In the genomic region with DNA sequence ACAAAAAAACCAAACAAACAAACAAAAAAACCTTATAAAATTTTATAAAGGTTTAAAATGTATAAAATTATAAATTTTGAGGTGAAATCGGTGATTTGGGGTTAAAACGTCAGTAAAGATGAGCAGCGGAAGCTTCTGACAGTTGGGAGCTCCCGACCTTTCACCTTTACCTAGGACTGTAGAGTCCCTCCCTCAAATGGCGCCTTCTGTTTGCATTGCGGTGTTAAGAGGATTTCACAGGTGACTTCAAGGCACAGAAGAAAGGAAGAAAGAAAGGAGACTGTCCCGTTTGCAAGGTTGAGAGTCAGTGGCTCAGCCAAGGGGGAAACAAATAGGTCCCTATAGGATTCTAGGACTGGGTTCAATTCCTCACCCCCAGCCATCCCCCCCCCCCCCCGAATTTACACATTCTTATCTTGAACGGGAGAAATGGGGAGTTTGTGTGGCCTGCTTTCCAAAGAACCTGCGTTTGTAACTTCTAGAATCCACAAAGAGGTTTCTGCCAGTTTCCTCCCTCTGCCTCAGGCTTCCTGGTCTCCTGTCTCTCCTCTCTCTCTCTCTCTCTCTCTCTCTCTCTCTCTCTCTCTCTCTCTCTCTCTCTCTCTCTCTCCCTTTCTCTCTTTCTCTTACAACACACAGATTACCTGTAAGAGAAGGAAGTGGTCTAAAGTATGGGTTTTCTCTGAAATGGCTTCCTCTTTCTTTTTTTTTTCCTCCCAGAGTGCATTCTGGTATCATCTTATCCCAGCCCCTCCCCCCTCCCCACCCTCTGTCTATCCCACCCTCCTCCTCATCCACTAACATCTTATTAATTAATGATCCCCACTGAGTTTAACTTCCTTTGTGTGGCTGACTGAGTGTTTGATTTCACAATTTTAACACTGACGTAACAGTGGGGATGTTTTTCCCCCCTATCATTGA, we compare ENCODE assay signal across 11 mouse cellular contexts. TPM values are rescaled to one million over a fixed set of nuclear protein-coding genes. Genes with fewer than 3 reads are reported as not detected.
DNase-seq lines count a peak whose midpoint lies in the region; ATAC-seq and TF ChIP-seq lines count a peak whose summit lies in the region.
"Had no signal": no experiment of that assay in that cellular context is flagged by ENCODE, and none has a peak within 500 bp of the region (broad histone marks: within the 10 kb centered on the region; RNA-seq: fewer than 3 reads in every experiment).

No protein-coding gene starts in this region.

- peaks cover 51% of the 10 kb centered on the region for H3K4me1 ChIP-seq in kidney, embryonic 15.5 days
- H3K4me1 ChIP-seq in bone marrow macrophage, adult 2 months (ENCODE audit: control insufficient read depth, insufficient read depth, low read length): peaks cover 33% of the 10 kb centered on the region
- H3K4me1 ChIP-seq in liver, postnatal 0 days (ENCODE audit: insufficient read depth): peaks cover 42% of the 10 kb centered on the region
- peaks cover 10% of the 10 kb centered on the region for H3K4me1 ChIP-seq in midbrain, embryonic 11.5 days (ENCODE audit: control insufficient read depth, insufficient read depth, low read length)

- 0 out of 2 replicates have a peak overlapping the region, but pooled peaks have one; percentile 19 for H3K4me2 ChIP-seq in kidney, embryonic 15.5 days
- peak overlapping the region; percentile 60 for H3K4me2 ChIP-seq in liver, postnatal 0 days (ENCODE audit: low read depth, low read length)
- no peak overlapping the region for H3K4me2 ChIP-seq in midbrain, embryonic 11.5 days
- H3K4me2 ChIP-seq: forebrain, embryonic 12.5 days; midbrain, embryonic 13.5 days had no signal

- H3K9ac ChIP-seq in kidney, embryonic 15.5 days: no peak overlapping the region
- peak overlapping the region; percentile 49 for H3K9ac ChIP-seq in liver, postnatal 0 days (replicated peaks)
- no peak overlapping the region for H3K9ac ChIP-seq in midbrain, embryonic 11.5 days (ENCODE audit: low read length)
- H3K9ac ChIP-seq: forebrain, embryonic 12.5 days; midbrain, embryonic 13.5 days had no signal

- TF ChIP-seq EP300 in liver, postnatal 0 days (IDR thresholded peaks at IDR 0.05; ENCODE audit: low read depth): no peak

- H3K27ac ChIP-seq in kidney, embryonic 15.5 days: no peak overlapping the region
- peak overlapping the region; percentile 94 for H3K27ac ChIP-seq in bone marrow macrophage, adult 2 months (ENCODE audit: insufficient read depth, low read depth, low read length)
- peak overlapping the region; percentile 88 for H3K27ac ChIP-seq in liver, postnatal 0 days (ENCODE audit: low read depth)
- no peak overlapping the region for H3K27ac ChIP-seq in midbrain, embryonic 11.5 days (ENCODE audit: low read depth, low read length)
- H3K27ac ChIP-seq: forebrain, embryonic 12.5 days; midbrain, embryonic 13.5 days had no signal

- no peak for TF ChIP-seq POLR2A in bone marrow macrophage, adult 2 months (IDR thresholded peaks at IDR 0.05; ENCODE audit: borderline replicate concordance, low read depth, low read length)

- no peak for ATAC-seq in kidney, embryonic 15.5 days (replicated peaks; ENCODE audit: low FRiP score)
- peak; percentile 28 for ATAC-seq in CD4-positive, CD25-positive, alpha-beta regulatory T cell, adult 4 months
- no peak for ATAC-seq in liver, postnatal 0 days
- ATAC-seq in erythroid progenitor cell, adult 5-6 weeks (replicated peaks; ENCODE audit: low FRiP score, poor library complexity, severe bottlenecking): no peak
- ATAC-seq in midbrain, embryonic 11.5 days (ENCODE audit: low FRiP score): no peak
- ATAC-seq: hindbrain, embryonic 16.5 days; midbrain, embryonic 13.5 days had no signal

- no peaks in the 10 kb centered on the region for H3K9me3 ChIP-seq in kidney, embryonic 15.5 days (replicated peaks)
- H3K9me3 ChIP-seq in liver, postnatal 0 days (ENCODE audit: low read length): no peaks in the 10 kb centered on the region
- no peaks in the 10 kb centered on the region for H3K9me3 ChIP-seq in midbrain, embryonic 11.5 days (ENCODE audit: control insufficient read depth, low read length)
- H3K9me3 ChIP-seq: forebrain, embryonic 12.5 days; midbrain, embryonic 13.5 days had no signal

- no peak for DNase-seq in kidney, adult 8-10 months
- no peak for DNase-seq in liver, postnatal 0 days
- no peak for DNase-seq in cerebellum, postnatal 36 days
- DNase-seq in midbrain, embryonic 11.5 days (ENCODE audit: low spot score, missing footprints): no peak

- H3K27me3 ChIP-seq in kidney, embryonic 15.5 days: no peaks in the 10 kb centered on the region
- no peaks in the 10 kb centered on the region for H3K27me3 ChIP-seq in liver, postnatal 0 days (ENCODE audit: insufficient read depth, low read length)
- no peaks in the 10 kb centered on the region for H3K27me3 ChIP-seq in midbrain, embryonic 11.5 days (ENCODE audit: control insufficient read depth, insufficient read depth, low read length)

- 45% methylated on average over 11 of the region's 11 CpGs for WGBS in kidney, embryonic 15.5 days
- 41% methylated on average over 11 of the region's 11 CpGs for WGBS in liver, postnatal 0 days (ENCODE audit: insufficient replicate concordance)
- 51% methylated on average over 11 of the region's 11 CpGs for WGBS in midbrain, embryonic 11.5 days

- no peak overlapping the region for H3K4me3 ChIP-seq in kidney, embryonic 15.5 days (replicated peaks)
- H3K4me3 ChIP-seq in bone marrow macrophage, adult 2 months (ENCODE audit: insufficient read depth, low read length): no peak overlapping the region
- no peak overlapping the region for H3K4me3 ChIP-seq in liver, postnatal 0 days (ENCODE audit: low read depth, low read length)
- no peak overlapping the region for H3K4me3 ChIP-seq in midbrain, embryonic 11.5 days (ENCODE audit: low read depth, low read length)
- H3K4me3 ChIP-seq: forebrain, embryonic 12.5 days; midbrain, embryonic 13.5 days had no signal

- TF ChIP-seq CTCF in bone marrow macrophage, adult 2 months (IDR thresholded peaks at IDR 0.05; ENCODE audit: low read depth, low read length): no peak
- TF ChIP-seq CTCF in liver, postnatal 0 days (IDR thresholded peaks at IDR 0.05; ENCODE audit: low read depth): no peak

- H3K36me3 ChIP-seq in kidney, embryonic 15.5 days: no peaks in the 10 kb centered on the region
- no peaks in the 10 kb centered on the region for H3K36me3 ChIP-seq in liver, postnatal 0 days (replicated peaks; ENCODE audit: insufficient read depth, low read length)
- no peaks in the 10 kb centered on the region for H3K36me3 ChIP-seq in midbrain, embryonic 11.5 days (ENCODE audit: control insufficient read depth, insufficient read depth, low read length)
- H3K36me3 ChIP-seq: forebrain, embryonic 12.5 days; midbrain, embryonic 13.5 days had no signal

RNA-seq across cellular contexts. Expression of a gene that starts 9.6 kb away (rescaled TPM):
- 4.7 and 5.0 TPM in 2 replicates for polyA plus RNA-seq in kidney, embryonic 15.5 days (2015; fragmentation: Nextera tagmentation; extraction: Ambion mirVana)
- polyA plus RNA-seq in CD4-positive, CD25-positive, alpha-beta regulatory T cell, adult 4 months (2017; shearing (Covaris generic)): 10 to 100 TPM in 1 of 2 experiments, 1 to 10 TPM in 1; 8.1 to 10.4 TPM
- 44.0 and 45.3 TPM in 2 replicates for polyA plus RNA-seq in bone marrow macrophage, adult 2 months (2012; ENCODE audit: insufficient read depth, insufficient read length, missing spikeins)
- 2.1 and 2.4 TPM in 2 replicates for polyA plus RNA-seq in liver, postnatal 0 days (2015; fragmentation: Nextera tagmentation; extraction: Ambion mirVana)
- total RNA-seq in erythroid progenitor cell, adult 5-6 weeks (2015; ENCODE audit: low replicate concordance): 19.7 and 20.9 TPM in 2 replicates
- 25.7 and 33.9 TPM in 2 replicates for total RNA-seq in erythroid progenitor cell, adult 5-6 weeks (2017; ENCODE audit: low replicate concordance)
- 3.0 and 3.2 TPM in 2 replicates for polyA plus RNA-seq in midbrain, embryonic 11.5 days (2014; fragmentation: Nextera tagmentation; extraction: Ambion mirVana)

Comparison
In these comparisons a context has a peak if more than half of its experiments do, and no peak if none do; other contexts are left out.
1. H3K27ac ChIP-seq: peak in bone marrow macrophage, adult 2 months (single experiment) and liver, postnatal 0 days (single experiment); none in kidney, embryonic 15.5 days (single experiment) and midbrain, embryonic 11.5 days (single experiment).